Mouse (Mus musculus) midbrain, embryonic 16.5 days (tissue): ENCODE measurements around the gene Fam229a. TPM values are rescaled to one million over a fixed set of nuclear protein-coding genes. Genes with fewer than 3 reads are reported as not detected.

Experiments
- ATAC-seq: fragments of 200-750 bp; cut with Nextera tagmentation; 2 replicates; pipeline ENCODE4 v1.8.0; 2017; ENCODE audit warnings: moderate TSS enrichment
- H3K27ac ChIP-seq: fragments of 300-500 bp; sonication (generic); 2 replicates; pipeline ENCODE4 v1.5.1; 2014; ENCODE audit warnings: mild to moderate bottlenecking, low read length, mixed read lengths
- H3K27me3 ChIP-seq: fragments of 300-500 bp; sonication (generic); 2 replicates; pipeline ENCODE4 v1.6.1; 2014; ENCODE audit warnings: low read depth, low read length, mixed read lengths; ENCODE audit not compliant: control insufficient read depth, insufficient read depth
- H3K36me3 ChIP-seq: fragments of 300-500 bp; sonication (generic); 2 replicates; pipeline ENCODE4 v1.6.1; 2014; ENCODE audit warnings: mild to moderate bottlenecking, low read length, moderate library complexity, mixed read lengths; ENCODE audit not compliant: control insufficient read depth, insufficient read depth
- H3K4me1 ChIP-seq: fragments of 300-500 bp; sonication (generic); 2 replicates; pipeline ENCODE4 v1.6.1; 2014; ENCODE audit warnings: mild to moderate bottlenecking, low read length, mixed read lengths; ENCODE audit not compliant: control insufficient read depth, insufficient read depth
- H3K4me2 ChIP-seq: fragments of 300-500 bp; sonication (generic); 2 replicates; pipeline ENCODE4 v1.6.1; 2014; ENCODE audit warnings: mild to moderate bottlenecking, low read length, mixed read lengths
- H3K4me3 ChIP-seq: fragments of 300-500 bp; sonication (generic); 2 replicates; pipeline ENCODE4 v1.5.1; 2014; ENCODE audit warnings: low read depth, mild to moderate bottlenecking, low read length, moderate library complexity, mixed read lengths
- H3K9ac ChIP-seq: fragments of 300-500 bp; sonication (generic); 2 replicates; pipeline ENCODE4 v1.6.1; 2014; ENCODE audit warnings: low read depth, low read length, mixed read lengths
- H3K9me3 ChIP-seq: fragments of 300-500 bp; sonication (generic); replicated peaks from 2 replicates; pipeline ENCODE4 v1.6.1; 2014; ENCODE audit warnings: mild to moderate bottlenecking, low read length, mixed read lengths; ENCODE audit not compliant: control insufficient read depth, poor library complexity, severe bottlenecking
- WGBS: fragments of 180-500 bp; shearing (Covaris S2); extraction: QIAGEN DNeasy Blood & Tissue Kit; methylation state at CpG from one replicate; pipeline ENCODE4 v1.1.7; 2014; 5-methylcytosine and 5-hydroxymethylcytosine counted together
- polyA plus RNA-seq: library from polyadenylated mRNA; unstranded; fragments of >200 nt; fragmentation: Nextera tagmentation; extraction: Ambion mirVana; gene quantifications from 2 replicates; pipeline ENCODE4 v1.2.1, GENCODE M21; 2015

Fam229a gene
- polyA plus RNA-seq, 1 experiment from 2014 or later = 0.94 TPM

- Histone ChIP-seq H3K4me2 (no peak overlapping the region), H3K27me3 (no peaks in the 10 kb centered on the region), H3K4me1 (peaks cover 4% of the 10 kb centered on the region; the same call in 1 of the 2 replicates), H3K9ac (no peak overlapping the region), H3K9me3 (no peaks in the 10 kb centered on the region), H3K36me3 (no peaks in the 10 kb centered on the region), H3K27ac (no peak overlapping the region), H3K4me3 (no peak overlapping the region)
- 78% methylated on average over 9 of the region's 9 CpGs for WGBS
- ATAC-seq = no peak
These were observed 11.4 kb downstream of the Fam229a start for GRCm38 (mm10) chr4:129502327-129502888.

- Histone ChIP-seq H3K27me3 (no peaks in the 10 kb centered on the region), H3K27ac (no peak overlapping the region)
- 79% methylated on average over 11 of the region's 11 CpGs for WGBS
These were observed 12.0 kb downstream of the Fam229a start for GRCm38 (mm10) chr4:129502901-129503444.

GRCm38 (mm10) chr4:129505511-129505910 is 14.5 kb downstream of the Fam229a start:
- 80% methylated on average over 3 of the region's 3 CpGs for WGBS
- Histone ChIP-seq H3K4me2 (no peak overlapping the region), H3K4me3 (no peak overlapping the region), H3K9me3 (no peaks in the 10 kb centered on the region), H3K27ac (no peak overlapping the region), H3K36me3 (no peaks in the 10 kb centered on the region), H3K4me1 (peaks cover 9% of the 10 kb centered on the region), H3K9ac (no peak overlapping the region), H3K27me3 (no peaks in the 10 kb centered on the region)
- no peak for ATAC-seq

More at GRCm38 (mm10) chr4:129502901-129503444, 12.0 kb downstream of the Fam229a start:
- no peak overlapping the region for H3K9ac ChIP-seq
- no peaks in the 10 kb centered on the region for H3K9me3 ChIP-seq
- H3K36me3 ChIP-seq = no peaks in the 10 kb centered on the region
- H3K4me3 ChIP-seq = no peak overlapping the region
- H3K4me1 ChIP-seq = peaks cover 4% of the 10 kb centered on the region; the same call in 1 of the 2 replicates
- no peak overlapping the region for H3K4me2 ChIP-seq
- no peak for ATAC-seq

DNA sequence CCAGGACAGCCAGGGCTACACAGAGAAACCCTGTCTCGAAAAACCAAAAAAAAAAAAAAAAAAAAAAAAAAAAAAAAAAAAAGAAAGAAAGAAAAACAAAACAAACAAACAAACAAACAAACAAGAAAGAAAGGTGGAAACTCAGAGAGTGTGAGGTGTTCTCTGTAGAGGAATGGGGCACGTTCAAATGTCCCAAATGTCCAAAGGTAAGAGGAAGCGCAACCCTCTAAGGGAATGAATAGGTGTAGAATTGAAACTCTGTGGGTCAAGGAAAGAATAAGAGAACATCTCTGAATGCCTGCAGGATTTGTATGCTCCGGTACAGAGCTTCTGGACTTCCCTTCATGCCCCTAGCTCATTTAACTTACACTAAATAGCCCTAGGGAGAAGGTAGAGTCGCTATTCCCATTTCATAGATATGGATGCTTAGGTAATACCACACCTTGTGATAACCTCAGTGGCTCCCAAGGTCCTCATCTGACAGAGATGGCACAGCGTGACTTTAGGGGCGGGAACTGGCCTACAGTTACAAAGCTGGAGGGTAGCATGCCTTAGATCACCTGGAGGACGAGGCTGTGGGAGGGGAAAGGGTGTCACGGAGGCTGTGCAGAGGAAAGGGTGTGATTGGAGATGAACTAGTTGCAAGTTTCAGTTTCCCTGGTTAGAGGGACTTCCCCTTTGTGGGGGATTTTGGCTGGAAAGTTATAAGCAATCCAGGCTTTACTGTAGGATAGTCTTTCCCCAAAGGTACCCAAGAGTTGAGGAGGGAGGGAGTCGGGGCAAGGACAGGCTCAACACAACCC is 16.6 kb downstream of the Fam229a start:
- Histone ChIP-seq H3K4me2 (no peak overlapping the region), H3K9ac (no peak overlapping the region), H3K4me1 (peaks cover 4% of the 10 kb centered on the region; the same call in 1 of the 2 replicates), H3K9me3 (no peaks in the 10 kb centered on the region), H3K27me3 (no peaks in the 10 kb centered on the region), H3K27ac (no peak overlapping the region), H3K36me3 (no peaks in the 10 kb centered on the region), H3K4me3 (no peak overlapping the region)
- no peak for ATAC-seq
- WGBS = 71% methylated on average over 9 of the region's 10 CpGs

DNA sequence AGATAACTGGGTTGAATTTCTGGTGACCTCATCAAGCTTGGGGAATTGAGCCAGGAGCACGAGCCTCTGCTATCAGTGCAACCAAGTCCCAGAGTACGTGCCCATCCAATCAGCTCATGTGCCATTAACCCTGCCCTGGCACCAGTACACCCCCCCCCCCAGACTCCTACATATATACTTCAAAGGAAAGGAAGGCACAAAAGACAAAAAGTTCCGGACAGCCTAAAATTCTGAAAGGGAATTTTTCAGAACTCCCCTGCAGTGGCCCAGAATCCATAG is 17.2 kb downstream of the Fam229a start:
- ATAC-seq = no peak
- Histone ChIP-seq H3K9ac (no peak overlapping the region), H3K4me3 (no peak overlapping the region), H3K36me3 (no peaks in the 10 kb centered on the region), H3K27me3 (no peaks in the 10 kb centered on the region), H3K9me3 (no peaks in the 10 kb centered on the region), H3K4me2 (no peak overlapping the region), H3K27ac (no peak overlapping the region), H3K4me1 (peaks cover 4% of the 10 kb centered on the region; the same call in 1 of the 2 replicates)
- 84% methylated on average over 3 of the region's 3 CpGs for WGBS

- Histone ChIP-seq H3K27ac (no peak overlapping the region), H3K36me3 (no peaks in the 10 kb centered on the region), H3K4me2 (no peak overlapping the region), H3K4me3 (no peak overlapping the region), H3K9me3 (no peaks in the 10 kb centered on the region), H3K4me1 (peaks cover 4% of the 10 kb centered on the region; the same call in 1 of the 2 replicates), H3K27me3 (no peaks in the 10 kb centered on the region), H3K9ac (no peak overlapping the region)
- ATAC-seq = no peak
- 57% methylated on average over 15 of the region's 15 CpGs for WGBS
These were observed 18.0 kb downstream of the Fam229a start for GRCm38 (mm10) chr4:129508834-129509600.

GRCm38 (mm10) chr4:129509650-129510049 is 18.7 kb downstream of the Fam229a start:
- H3K36me3 ChIP-seq = no peaks in the 10 kb centered on the region
- no peak overlapping the region for H3K4me3 ChIP-seq
- no peak overlapping the region for H3K9ac ChIP-seq
- H3K4me1 ChIP-seq = peaks cover 4% of the 10 kb centered on the region; the same call in 1 of the 2 replicates
- no peaks in the 10 kb centered on the region for H3K27me3 ChIP-seq
- H3K27ac ChIP-seq = no peak overlapping the region
- ATAC-seq = no peak
- no peak overlapping the region for H3K4me2 ChIP-seq
- 52% methylated on average over 3 of the region's 3 CpGs for WGBS
- H3K9me3 ChIP-seq = no peaks in the 10 kb centered on the region

- H3K9ac ChIP-seq = no peak overlapping the region
- ATAC-seq = no peak
- no peak overlapping the region for H3K27ac ChIP-seq
- no peaks in the 10 kb centered on the region for H3K9me3 ChIP-seq
- no peaks in the 10 kb centered on the region; the same call in 1 of the 2 replicates for H3K36me3 ChIP-seq
- no peak overlapping the region for H3K4me3 ChIP-seq
- H3K4me2 ChIP-seq = no peak overlapping the region
- H3K4me1 ChIP-seq = peaks cover 11% of the 10 kb centered on the region
- WGBS = 39% methylated on average over 6 of the region's 6 CpGs
- H3K27me3 ChIP-seq = no peaks in the 10 kb centered on the region
These were observed 19.9 kb downstream of the Fam229a start for GRCm38 (mm10) chr4:129510723-129511412.
